Mouse (Mus musculus) subcutaneous adipose tissue, adult 2 months (tissue): ENCODE measurements around the gene Etnk1. TPM values are rescaled to one million over a fixed set of nuclear protein-coding genes. Genes with fewer than 3 reads are reported as not detected.

ENCODE experiments used
- polyA plus RNA-seq: library from polyadenylated mRNA; depleted of rRNA; stranded (reverse); fragments of >200 nt; gene quantifications from 2 replicates; pipeline ENCODE4 v1.2.3, GENCODE M21; 2012; ENCODE audit warnings: low replicate concordance; rRNA removed

The Etnk1 gene
- 26.0 and 44.1 TPM in 2 replicates for polyA plus RNA-seq

GRCm38 (mm10) chr6:143166452-143167357, at the start of gene Etnk1:
Gene Etnk1, plus strand, starts transcription at chr6:143167221.

Other genes with a start within 250 kb of the Etnk1 start
- gene St8sia1, start 202.8 kb upstream of the Etnk1 start, polyA plus RNA-seq = 0.03 and 0.06 TPM in 2 replicates
- 11.9 and 15.1 TPM in 2 replicates for gene C2cd5, start 67.1 kb upstream of the Etnk1 start, polyA plus RNA-seq